Mouse (Mus musculus): ENCODE results near the gene C2cd2. TPM values are rescaled to one million over a fixed set of nuclear protein-coding genes. Genes with fewer than 3 reads are reported as not detected.
"Not testable (repeated sequence)": the region's sequence is repeated elsewhere in the genome, so short reads cannot be mapped to it uniquely, and the experiment has no call there.

The C2cd2 gene
- polyA plus RNA-seq, 1 experiment from 2014 or later: 14.7 TPM

DNA sequence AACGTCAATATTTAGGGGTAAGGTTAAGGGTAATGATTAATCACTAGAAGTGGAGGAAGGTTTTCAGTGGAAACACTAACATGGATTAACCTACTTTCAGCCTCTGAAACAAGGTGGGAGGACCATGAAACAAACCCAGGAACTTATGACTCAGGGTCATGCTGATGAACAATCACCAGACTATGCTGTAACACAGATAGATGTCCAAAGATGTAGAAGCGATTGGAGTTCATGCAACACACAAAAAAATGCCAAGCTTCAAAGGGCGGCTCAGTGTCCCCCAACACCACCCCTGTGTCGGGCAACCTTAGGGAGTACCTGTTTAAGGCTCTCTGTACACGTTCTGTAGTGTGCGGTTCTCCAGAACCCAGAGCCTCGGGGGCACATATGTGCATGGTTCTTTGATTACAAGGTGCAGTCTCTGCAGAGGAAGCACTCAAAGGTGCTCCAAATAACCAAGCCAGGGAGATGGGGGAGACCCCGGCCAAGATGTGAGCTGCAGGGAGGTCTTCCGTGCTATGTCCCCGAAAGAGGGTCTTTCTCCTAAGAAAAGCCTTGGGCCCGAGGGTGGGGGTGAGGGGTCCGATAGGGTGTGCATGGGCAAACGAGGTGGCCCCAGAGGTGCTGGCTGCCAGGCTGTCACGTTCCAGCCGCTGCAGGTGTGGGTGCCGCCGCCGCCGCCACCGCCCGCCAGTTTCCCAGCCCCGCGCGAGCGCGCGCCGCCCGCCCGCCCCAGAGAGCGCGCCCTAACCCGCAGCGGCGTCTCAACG lies 832 bp downstream of the C2cd2 start:
- peak; percentile 40; the same call in 1 of the 2 replicates for ATAC-seq (ENCODE audit: low read depth)
- Histone ChIP-seq H3K4me3 (peak overlapping the region; percentile 87), H3K36me3 (peaks cover 6% of the 10 kb centered on the region; the same call in 1 of the 2 replicates), H3K4me2 (peak overlapping the region; percentile 95), H3K27ac (replicated peaks) (peak overlapping the region; percentile 97), H3K9me3 (no peaks in the 10 kb centered on the region), H3K9ac (peak overlapping the region; percentile 94), H3K27me3 (no peaks in the 10 kb centered on the region), H3K4me1 (replicated peaks) (peaks cover 17% of the 10 kb centered on the region)
- WGBS: 8% methylated on average over 36 of the region's 36 CpGs

DNA sequence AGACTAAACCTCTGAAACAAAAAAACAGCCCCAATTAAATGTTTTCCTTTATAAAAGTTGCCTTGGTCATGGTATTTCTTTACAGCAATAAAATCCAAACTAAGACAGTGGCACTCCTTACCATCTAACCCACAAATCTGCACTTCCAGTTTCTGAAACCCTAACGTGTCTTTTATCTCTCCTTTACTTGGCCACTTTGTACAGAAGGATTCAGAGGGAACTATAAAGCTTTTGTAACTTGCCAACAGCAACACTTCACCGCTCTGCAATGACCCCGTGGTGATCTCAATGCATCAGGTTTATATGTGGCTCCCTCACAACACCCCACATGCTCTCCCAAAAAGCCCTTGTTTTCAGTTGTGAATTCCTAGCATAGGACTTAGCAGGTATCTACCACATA lies 2.0 kb downstream of the C2cd2 start:
- ATAC-seq (ENCODE audit: low read depth): no peak
- Histone ChIP-seq H3K9me3 (no peaks in the 10 kb centered on the region), H3K27me3 (no peaks in the 10 kb centered on the region), H3K27ac (replicated peaks) (no peak overlapping the region), H3K4me1 (replicated peaks) (peaks cover 17% of the 10 kb centered on the region), H3K4me3 (no peak overlapping the region), H3K4me2 (no peak overlapping the region; the same call in 1 of the 2 replicates), H3K36me3 (peaks cover 18% of the 10 kb centered on the region), H3K9ac (no peak overlapping the region)
- 89% methylated on average over 3 of the region's 3 CpGs for WGBS

GRCm38 (mm10) chr16:97958401-97958973 lies 3.9 kb downstream of the C2cd2 start:
- H3K36me3 ChIP-seq: peaks cover 32% of the 10 kb centered on the region
- H3K4me1 ChIP-seq (replicated peaks): peaks cover 17% of the 10 kb centered on the region
- no peaks in the 10 kb centered on the region for H3K9me3 ChIP-seq
- no peak for ATAC-seq (ENCODE audit: low read depth)
- H3K9ac ChIP-seq: no peak overlapping the region
- no peak overlapping the region for H3K4me3 ChIP-seq
- H3K27ac ChIP-seq (replicated peaks): no peak overlapping the region
- H3K4me2 ChIP-seq: no peak overlapping the region
- no peaks in the 10 kb centered on the region for H3K27me3 ChIP-seq

DNA sequence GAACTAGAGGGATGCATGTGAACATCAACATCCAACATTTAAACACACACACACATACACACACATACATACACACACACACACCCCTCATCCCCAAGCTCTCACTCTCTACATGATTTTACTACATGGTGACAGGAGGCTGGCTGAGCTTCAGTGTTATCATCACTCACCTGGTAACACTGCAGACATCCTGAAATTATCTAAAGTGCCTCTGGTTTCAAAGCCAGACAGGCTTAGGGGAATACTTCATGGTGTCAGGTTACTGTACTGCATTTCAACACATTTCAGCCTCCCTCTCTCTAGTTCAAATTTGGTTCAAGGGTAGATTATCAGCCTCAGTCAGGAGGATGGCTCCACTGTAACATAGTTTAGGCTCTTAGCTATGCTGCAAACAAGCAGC lies 4.8 kb downstream of the C2cd2 start:
- Histone ChIP-seq H3K27me3 (no peaks in the 10 kb centered on the region), H3K9ac (no peak overlapping the region), H3K4me3 (no peak overlapping the region), H3K9me3 (no peaks in the 10 kb centered on the region), H3K27ac (replicated peaks) (no peak overlapping the region), H3K4me2 (no peak overlapping the region), H3K4me1 (replicated peaks) (peaks cover 14% of the 10 kb centered on the region), H3K36me3 (peaks cover 40% of the 10 kb centered on the region)
- no peak for ATAC-seq (ENCODE audit: low read depth)

- H3K4me1 ChIP-seq (replicated peaks): peaks cover 7% of the 10 kb centered on the region
- WGBS: 88% methylated on average over 2 of the region's 2 CpGs
- no peak overlapping the region for H3K9ac ChIP-seq
- no peaks in the 10 kb centered on the region for H3K27me3 ChIP-seq
- no peaks in the 10 kb centered on the region for H3K9me3 ChIP-seq
- H3K36me3 ChIP-seq: peaks cover 56% of the 10 kb centered on the region
- H3K4me3 ChIP-seq: no peak overlapping the region
- H3K27ac ChIP-seq (replicated peaks): no peak overlapping the region
- H3K4me2 ChIP-seq: no peak overlapping the region
- no peak for ATAC-seq (ENCODE audit: low read depth)
These were observed 6.4 kb downstream of the C2cd2 start for GRCm38 (mm10) chr16:97956011-97956410.

GRCm38 (mm10) chr16:97953300-97953699 lies 9.1 kb downstream of the C2cd2 start:
- Histone ChIP-seq H3K4me3 (no peak overlapping the region), H3K4me2 (no peak overlapping the region), H3K36me3 (peaks cover 77% of the 10 kb centered on the region), H3K27me3 (no peaks in the 10 kb centered on the region), H3K9ac (no peak overlapping the region), H3K27ac (replicated peaks) (no peak overlapping the region), H3K4me1 (replicated peaks) (no peaks in the 10 kb centered on the region), H3K9me3 (no peaks in the 10 kb centered on the region)
- 92% methylated on average over 2 of the region's 2 CpGs for WGBS
- no peak for ATAC-seq (ENCODE audit: low read depth)

- ATAC-seq (ENCODE audit: low read depth): no peak
- H3K9me3 ChIP-seq: no peaks in the 10 kb centered on the region
- H3K36me3 ChIP-seq: peaks cover 80% of the 10 kb centered on the region
- no peak overlapping the region for H3K4me3 ChIP-seq
- H3K9ac ChIP-seq: no peak overlapping the region
- no peak overlapping the region for H3K27ac ChIP-seq (replicated peaks)
- no peak overlapping the region for H3K4me2 ChIP-seq
- no peaks in the 10 kb centered on the region for H3K4me1 ChIP-seq (replicated peaks)
- no peaks in the 10 kb centered on the region for H3K27me3 ChIP-seq
- WGBS: 93% methylated on average over 9 of the region's 9 CpGs
These were observed 9.6 kb downstream of the C2cd2 start for GRCm38 (mm10) chr16:97952801-97953200.

- H3K4me2 ChIP-seq: no peak overlapping the region
- no peaks in the 10 kb centered on the region for H3K27me3 ChIP-seq
- ATAC-seq (ENCODE audit: low read depth): no peak
- H3K36me3 ChIP-seq: peaks cover 80% of the 10 kb centered on the region
- no peak overlapping the region for H3K4me3 ChIP-seq
- H3K4me1 ChIP-seq (replicated peaks): no peaks in the 10 kb centered on the region
- no peak overlapping the region for H3K9ac ChIP-seq
- H3K9me3 ChIP-seq: no peaks in the 10 kb centered on the region
- H3K27ac ChIP-seq (replicated peaks): no peak overlapping the region
- 90% methylated on average over 4 of the region's 4 CpGs for WGBS
These were observed 10.0 kb downstream of the C2cd2 start for GRCm38 (mm10) chr16:97952371-97952770.

DNA sequence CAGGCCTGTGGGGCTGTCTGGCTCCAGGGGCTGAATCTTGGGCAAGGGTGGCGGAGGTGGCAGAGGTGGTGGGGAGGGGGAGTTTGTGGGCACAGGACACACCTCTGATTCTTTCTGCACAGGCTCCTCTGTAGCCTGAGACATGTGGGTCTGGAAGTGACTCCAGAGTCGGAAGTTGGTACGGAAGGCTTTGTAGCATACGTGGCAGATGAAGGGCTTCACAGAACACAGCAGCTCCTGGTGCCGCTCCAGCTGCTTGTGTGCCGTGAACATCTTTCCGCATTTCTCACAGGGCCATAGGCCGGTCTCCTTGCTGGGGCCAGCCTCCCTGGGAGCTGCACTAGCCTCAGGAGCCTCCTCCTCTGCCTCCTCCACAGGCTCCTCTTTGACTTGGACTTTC lies 12.3 kb downstream of the C2cd2 start:
- H3K4me2 ChIP-seq: no peak overlapping the region
- no peaks in the 10 kb centered on the region for H3K9me3 ChIP-seq
- no peaks in the 10 kb centered on the region for H3K27me3 ChIP-seq
- no peak for ATAC-seq (ENCODE audit: low read depth)
- 96% methylated on average over 8 of the region's 8 CpGs for WGBS
- no peak overlapping the region for H3K9ac ChIP-seq
- no peaks in the 10 kb centered on the region for H3K4me1 ChIP-seq (replicated peaks)
- H3K4me3 ChIP-seq: no peak overlapping the region
- no peak overlapping the region for H3K27ac ChIP-seq (replicated peaks)
- peaks cover 70% of the 10 kb centered on the region for H3K36me3 ChIP-seq

DNA sequence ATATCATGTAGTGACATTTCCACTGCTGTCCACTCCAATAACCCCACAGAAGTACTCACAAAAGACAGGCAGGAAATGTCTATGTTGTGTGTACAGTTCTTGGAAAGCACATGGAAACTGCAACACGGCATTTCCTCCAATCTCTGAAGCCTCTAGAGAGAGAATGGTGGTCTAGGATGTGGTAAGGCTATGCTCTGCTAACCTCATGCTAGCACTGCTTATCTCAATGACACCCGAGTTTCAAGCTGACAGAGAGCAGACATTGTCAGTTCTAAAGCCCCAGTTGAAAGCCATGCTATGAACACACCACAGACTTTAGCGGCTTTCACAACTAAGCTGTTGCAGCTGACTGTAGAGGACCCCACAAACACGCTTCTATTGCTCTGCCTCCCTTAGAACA lies 13.6 kb downstream of the C2cd2 start:
- no peaks in the 10 kb centered on the region for H3K9me3 ChIP-seq
- no peak overlapping the region for H3K27ac ChIP-seq (replicated peaks)
- 88% methylated on average over 4 of the region's 4 CpGs for WGBS
- H3K4me1 ChIP-seq (replicated peaks): no peaks in the 10 kb centered on the region
- H3K4me3 ChIP-seq: no peak overlapping the region
- H3K36me3 ChIP-seq: peaks cover 66% of the 10 kb centered on the region
- ATAC-seq (ENCODE audit: low read depth): no peak
- no peak overlapping the region for H3K9ac ChIP-seq
- H3K27me3 ChIP-seq: no peaks in the 10 kb centered on the region
- no peak overlapping the region for H3K4me2 ChIP-seq

GRCm38 (mm10) chr16:97946993-97947392 lies 15.4 kb downstream of the C2cd2 start:
- H3K27ac ChIP-seq (replicated peaks); ATAC-seq (ENCODE audit: low read depth); H3K4me1 ChIP-seq (replicated peaks); H3K4me2 ChIP-seq; H3K4me3 ChIP-seq; H3K9ac ChIP-seq; H3K9me3 ChIP-seq; H3K27me3 ChIP-seq: not testable (repeated sequence)
- H3K36me3 ChIP-seq: peaks cover 49% of the 10 kb centered on the region
- 92% methylated on average over 2 of the region's 2 CpGs for WGBS

GRCm38 (mm10) chr16:97941844-97942243 lies 20.6 kb downstream of the C2cd2 start:
- Histone ChIP-seq H3K4me2 (no peak overlapping the region), H3K27ac (replicated peaks) (no peak overlapping the region), H3K9me3 (no peaks in the 10 kb centered on the region), H3K36me3 (peaks cover 20% of the 10 kb centered on the region), H3K27me3 (no peaks in the 10 kb centered on the region), H3K4me3 (no peak overlapping the region), H3K4me1 (replicated peaks) (no peaks in the 10 kb centered on the region), H3K9ac (no peak overlapping the region)
- no peak for ATAC-seq (ENCODE audit: low read depth)

- no peaks in the 10 kb centered on the region for H3K4me1 ChIP-seq (replicated peaks)
These were observed 21.9 kb downstream of the C2cd2 start for GRCm38 (mm10) chr16:97940471-97940973.

More at GRCm38 (mm10) chr16:97940471-97940973, 21.9 kb downstream of the C2cd2 start:
- Histone ChIP-seq H3K27me3 (no peaks in the 10 kb centered on the region), H3K27ac (replicated peaks) (no peak overlapping the region), H3K4me3 (no peak overlapping the region), H3K36me3 (peaks cover 15% of the 10 kb centered on the region), H3K4me2 (no peak overlapping the region), H3K9ac (no peak overlapping the region), H3K9me3 (no peaks in the 10 kb centered on the region)
- 88% methylated on average over 3 of the region's 3 CpGs for WGBS
- ATAC-seq (ENCODE audit: low read depth): no peak
